Mouse (Mus musculus): Measurements from ENCODE around the gene Mfge8. TPM values are rescaled to one million over a fixed set of nuclear protein-coding genes. Genes with fewer than 3 reads are reported as not detected.

Gene Mfge8
- total RNA-seq (2014; rRNA removed), result 155 and 184 TPM in 2 replicates
- polyA plus RNA-seq (2015; fragmentation: Nextera tagmentation; extraction: Ambion mirVana), result 221 and 275 TPM in 2 replicates

- no peaks in the 10 kb centered on the region for H3K27me3 ChIP-seq (ENCODE audit: insufficient read depth, low read length)
- under 1% methylated on average over 38 of the region's 39 CpGs for WGBS
- no peak for TF ChIP-seq CTCF (IDR thresholded peaks at IDR 0.05; ENCODE audit: low read depth)
- peak within 1 kb of the TSS; percentile 57 for H3K9ac ChIP-seq
- ATAC-seq, result peak; percentile 95
- peak within 1 kb of the TSS; percentile 93 for H3K4me2 ChIP-seq (ENCODE audit: low read depth)
- H3K36me3 ChIP-seq (ENCODE audit: insufficient read depth), result no peaks in the 10 kb centered on the region
- DNase-seq, result peak; percentile 79
- H3K4me1 ChIP-seq (ENCODE audit: insufficient read depth), result no peaks in the 10 kb centered on the region
- peak within 1 kb of the TSS; percentile 52 for H3K4me3 ChIP-seq (ENCODE audit: low read depth, low read length)
- no peak within 1 kb of the TSS for H3K27ac ChIP-seq (ENCODE audit: low read depth, low read length)
- no peaks in the 10 kb centered on the region for H3K9me3 ChIP-seq (ENCODE audit: low read length)
Observed at GRCm38 (mm10) chr7:79148711-79149266, at the start of gene Mfge8. Gene Mfge8 (minus strand): TSS chr7:79149060.

GRCm38 (mm10) chr7:79194560-79195413, 45.9 kb upstream of the Mfge8 start:
- Histone ChIP-seq H3K4me1 (ENCODE audit: insufficient read depth) (no peaks in the 10 kb centered on the region), H3K4me2 (ENCODE audit: low read depth) (no peak overlapping the region), H3K27ac (ENCODE audit: low read depth, low read length) (peak overlapping the region; percentile 42; the same call in 1 of the 2 replicates), H3K9me3 (ENCODE audit: low read length) (no peaks in the 10 kb centered on the region), H3K36me3 (ENCODE audit: insufficient read depth) (no peaks in the 10 kb centered on the region), H3K27me3 (ENCODE audit: insufficient read depth, low read length) (no peaks in the 10 kb centered on the region), H3K4me3 (ENCODE audit: low read depth, low read length) (no peak overlapping the region), H3K9ac (no peak overlapping the region)
- TF ChIP-seq CTCF (IDR thresholded peaks at IDR 0.05; ENCODE audit: low read depth), result no peak
- WGBS, result 25% methylated on average over 16 of the region's 16 CpGs
- DNase-seq (peak; percentile 81), ATAC-seq (peak; percentile 95)

DNA sequence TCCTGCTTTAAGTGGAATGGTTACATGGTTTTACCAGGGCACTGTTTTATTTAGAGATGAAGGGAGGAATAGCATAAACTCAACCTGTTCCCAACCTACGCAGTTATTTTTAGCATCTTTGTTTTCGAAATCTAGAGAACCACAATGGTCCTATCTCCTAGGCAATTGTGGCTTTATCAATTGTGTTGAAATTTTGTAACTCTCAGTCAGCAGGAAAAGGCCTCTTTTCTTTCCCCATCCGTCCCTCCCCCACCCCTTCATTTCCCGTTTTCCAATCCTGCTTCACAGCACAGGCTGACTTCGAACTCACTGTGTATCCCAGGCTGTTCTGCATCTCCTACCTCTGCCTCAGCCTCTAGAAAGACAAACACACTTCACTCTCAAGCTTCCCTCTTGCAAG, 45.1 kb upstream of the Mfge8 start:
- no peak for ATAC-seq
- Histone ChIP-seq H3K9ac (no peak overlapping the region), H3K4me3 (ENCODE audit: low read depth, low read length) (no peak overlapping the region), H3K4me1 (ENCODE audit: insufficient read depth) (no peaks in the 10 kb centered on the region), H3K9me3 (ENCODE audit: low read length) (no peaks in the 10 kb centered on the region), H3K27me3 (ENCODE audit: insufficient read depth, low read length) (no peaks in the 10 kb centered on the region), H3K4me2 (ENCODE audit: low read depth) (no peak overlapping the region), H3K36me3 (ENCODE audit: insufficient read depth) (no peaks in the 10 kb centered on the region), H3K27ac (ENCODE audit: low read depth, low read length) (peak overlapping the region; percentile 42; the same call in 1 of the 2 replicates)
- WGBS, result 62% methylated on average over 5 of the region's 5 CpGs
- TF ChIP-seq CTCF (IDR thresholded peaks at IDR 0.05; ENCODE audit: low read depth), result no peak
- no peak for DNase-seq

GRCm38 (mm10) chr7:79191501-79191900, 42.6 kb upstream of the Mfge8 start:
- 33% methylated on average over 5 of the region's 5 CpGs for WGBS
- Histone ChIP-seq H3K4me2 (ENCODE audit: low read depth) (no peak overlapping the region), H3K9me3 (ENCODE audit: low read length) (no peaks in the 10 kb centered on the region), H3K27me3 (ENCODE audit: insufficient read depth, low read length) (no peaks in the 10 kb centered on the region), H3K36me3 (ENCODE audit: insufficient read depth) (no peaks in the 10 kb centered on the region), H3K27ac (ENCODE audit: low read depth, low read length) (no peak overlapping the region), H3K9ac (no peak overlapping the region), H3K4me3 (ENCODE audit: low read depth, low read length) (no peak overlapping the region), H3K4me1 (ENCODE audit: insufficient read depth) (no peaks in the 10 kb centered on the region)
- no peak for DNase-seq
- no peak for TF ChIP-seq CTCF (IDR thresholded peaks at IDR 0.05; ENCODE audit: low read depth)
- no peak for ATAC-seq

DNA sequence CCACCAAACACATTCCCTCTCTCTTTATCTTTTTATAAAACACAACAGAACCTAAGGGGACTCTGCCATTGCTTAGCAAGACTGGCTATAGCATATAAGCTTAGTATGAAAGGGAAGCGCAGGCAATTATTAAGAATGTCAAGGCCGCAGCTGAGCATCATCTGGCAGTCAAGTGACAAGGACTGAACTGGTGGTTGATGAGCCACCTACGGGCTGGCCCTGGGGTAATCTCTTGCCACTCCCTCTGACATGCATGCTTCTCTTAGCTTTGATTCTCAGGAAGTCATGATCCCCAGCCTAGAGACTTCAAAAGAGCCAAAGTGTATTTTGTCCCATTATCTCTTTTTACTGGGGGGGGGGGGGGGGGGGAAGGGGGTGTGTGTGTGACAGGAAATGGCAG, 41.7 kb upstream of the Mfge8 start:
- 54% methylated on average over 3 of the region's 3 CpGs for WGBS
- no peak for DNase-seq

GRCm38 (mm10) chr7:79189211-79189610, 40.4 kb upstream of the Mfge8 start:
- no peak for DNase-seq
- H3K4me1 ChIP-seq (ENCODE audit: insufficient read depth), result no peaks in the 10 kb centered on the region

More for the DNA sequence above, 41.7 kb upstream of the Mfge8 start:
- no peak overlapping the region for H3K4me2 ChIP-seq (ENCODE audit: low read depth)
- no peak overlapping the region for H3K4me3 ChIP-seq (ENCODE audit: low read depth, low read length)
- H3K9me3 ChIP-seq (ENCODE audit: low read length), result no peaks in the 10 kb centered on the region
- no peak overlapping the region for H3K9ac ChIP-seq
- H3K4me1 ChIP-seq (ENCODE audit: insufficient read depth), result no peaks in the 10 kb centered on the region
- TF ChIP-seq CTCF (IDR thresholded peaks at IDR 0.05; ENCODE audit: low read depth), result no peak
- ATAC-seq, result no peak
- H3K27me3 ChIP-seq (ENCODE audit: insufficient read depth, low read length), result no peaks in the 10 kb centered on the region
- H3K36me3 ChIP-seq (ENCODE audit: insufficient read depth), result no peaks in the 10 kb centered on the region
- no peak overlapping the region for H3K27ac ChIP-seq (ENCODE audit: low read depth, low read length)

GRCm38 (mm10) chr7:79187591-79187990, 38.7 kb upstream of the Mfge8 start:
- no peak for TF ChIP-seq CTCF (IDR thresholded peaks at IDR 0.05; ENCODE audit: low read depth)
- Histone ChIP-seq H3K27ac (ENCODE audit: low read depth, low read length) (no peak overlapping the region), H3K4me1 (ENCODE audit: insufficient read depth) (no peaks in the 10 kb centered on the region), H3K36me3 (ENCODE audit: insufficient read depth) (no peaks in the 10 kb centered on the region), H3K9ac (no peak overlapping the region), H3K4me2 (ENCODE audit: low read depth) (no peak overlapping the region), H3K27me3 (ENCODE audit: insufficient read depth, low read length) (no peaks in the 10 kb centered on the region), H3K4me3 (ENCODE audit: low read depth, low read length) (no peak overlapping the region), H3K9me3 (ENCODE audit: low read length) (no peaks in the 10 kb centered on the region)
- WGBS, result 92% methylated on average over 2 of the region's 2 CpGs
- ATAC-seq (no peak), DNase-seq (no peak)

More at GRCm38 (mm10) chr7:79189211-79189610, 40.4 kb upstream of the Mfge8 start:
- Histone ChIP-seq H3K4me3 (ENCODE audit: low read depth, low read length) (no peak overlapping the region), H3K9ac (no peak overlapping the region), H3K27me3 (ENCODE audit: insufficient read depth, low read length) (no peaks in the 10 kb centered on the region), H3K36me3 (ENCODE audit: insufficient read depth) (no peaks in the 10 kb centered on the region), H3K4me2 (ENCODE audit: low read depth) (no peak overlapping the region), H3K9me3 (ENCODE audit: low read length) (no peaks in the 10 kb centered on the region), H3K27ac (ENCODE audit: low read depth, low read length) (no peak overlapping the region)
- TF ChIP-seq CTCF (IDR thresholded peaks at IDR 0.05; ENCODE audit: low read depth), result no peak
- WGBS, result 31% methylated on average over 3 of the region's 5 CpGs
- no peak for ATAC-seq

Measured in forebrain, postnatal 0 days (tissue).